ENCODE assay signal across 8 mouse cellular contexts in genomic region chr10:116950886-116951285, GRCm38 (mm10). TPM values are rescaled to one million over a fixed set of nuclear protein-coding genes. Genes with fewer than 3 reads are reported as not detected.
DNase-seq lines count a peak whose midpoint lies in the region; ATAC-seq and TF ChIP-seq lines count a peak whose summit lies in the region.

No protein-coding gene starts in this region.

- H3K4me3 ChIP-seq in heart, embryonic 15.5 days = peak overlapping the region; percentile 76
- H3K4me3 ChIP-seq in MEL (ENCODE audit: control insufficient read depth in 1 of 2, insufficient read depth in 1 of 2, low read depth in 2 of 2, low read length in 2 of 2) = peak overlapping the region; percentile 62 to 90
- H3K4me3 ChIP-seq in hindbrain, embryonic 10.5 days = peak overlapping the region; percentile 96
- peak overlapping the region; percentile 74 for H3K4me3 ChIP-seq in midbrain, embryonic 10.5 days

- 0 out of 2 replicates have a peak overlapping the region, but pooled peaks have one; percentile 11 for H3K9ac ChIP-seq in heart, embryonic 15.5 days
- peak overlapping the region; percentile 52 for H3K9ac ChIP-seq in MEL (ENCODE audit: control insufficient read depth, low read depth, low read length, poor library complexity, severe bottlenecking)

- H3K27ac ChIP-seq in heart, embryonic 15.5 days = no peak overlapping the region
- no peak overlapping the region for H3K27ac ChIP-seq in MEL (ENCODE audit: control insufficient read depth, low read depth, low read length)
- H3K27ac ChIP-seq in hindbrain, embryonic 10.5 days = peak overlapping the region; percentile 93; the same call in 1 of the 2 replicates
- peak overlapping the region; percentile 93; the same call in 1 of the 2 replicates for H3K27ac ChIP-seq in midbrain, embryonic 10.5 days (replicated peaks)

- H3K27me3 ChIP-seq in heart, embryonic 15.5 days = no peaks in the 10 kb centered on the region
- no peaks in the 10 kb centered on the region for H3K27me3 ChIP-seq in MEL (ENCODE audit: control insufficient read depth in 1 of 2, insufficient read depth in 2 of 2, low read length in 2 of 2)
- H3K27me3 ChIP-seq in hindbrain, embryonic 10.5 days (ENCODE audit: insufficient read depth, poor library complexity, severe bottlenecking) = no peaks in the 10 kb centered on the region
- no peaks in the 10 kb centered on the region for H3K27me3 ChIP-seq in midbrain, embryonic 10.5 days (ENCODE audit: low read depth, poor library complexity, severe bottlenecking)

- no peak for ATAC-seq in heart, embryonic 15.5 days (replicated peaks; ENCODE audit: insufficient number of reproducible peaks, insufficient read depth, low FRiP score, low read depth)

- DNase-seq in heart, postnatal 4 days = no peak
- DNase-seq in MEL (ENCODE audit: low read depth, low spot score) = no peak
- DNase-seq in hindbrain, embryonic 10.5 days (ENCODE audit: low spot score) = no peak
- no peak for DNase-seq in midbrain, embryonic 10.5 days (ENCODE audit: low spot score)
- DNase-seq in layer of hippocampus, adult 9-11 months = no peak
- DNase-seq in spleen, adult 18-20 months = no peak
- no peak for DNase-seq in c-Kit-positive CD71-positive TER-119-positive erythroid progenitor cells, embryonic 14.5 days (ENCODE audit: low spot score)

- H3K4me1 ChIP-seq in heart, embryonic 15.5 days (replicated peaks) = peaks cover 18% of the 10 kb centered on the region
- H3K4me1 ChIP-seq in MEL (ENCODE audit: control insufficient read depth in 1 of 2, insufficient read depth in 2 of 2, low read length in 2 of 2) = peaks cover 3% of the 10 kb centered on the region in 2 experiments; a peak in 1 of 4 replicates
- H3K4me1 ChIP-seq in hindbrain, embryonic 10.5 days (replicated peaks) = peaks cover 20% of the 10 kb centered on the region
- H3K4me1 ChIP-seq in midbrain, embryonic 10.5 days = peaks cover 25% of the 10 kb centered on the region

- H3K4me2 ChIP-seq in heart, embryonic 15.5 days = peak overlapping the region; percentile 81

- no peaks in the 10 kb centered on the region for H3K36me3 ChIP-seq in heart, embryonic 15.5 days
- peaks cover 0 to 4% of the 10 kb centered on the region in 2 experiments; a peak in 1 of 4 replicates for H3K36me3 ChIP-seq in MEL (ENCODE audit: control insufficient read depth in 1 of 2, insufficient read depth in 2 of 2, low read length in 2 of 2)
- 0 out of 2 replicates have a peak, but pooled peaks cover 7% of the 10 kb centered on the region for H3K36me3 ChIP-seq in hindbrain, embryonic 10.5 days
- H3K36me3 ChIP-seq in midbrain, embryonic 10.5 days = no peaks in the 10 kb centered on the region

- no peak for TF ChIP-seq CTCF in MEL (IDR thresholded peaks at IDR 0.05 in 2 of 3, conservative IDR thresholded peaks at IDR 0.05 in 1 of 3; ENCODE audit: control insufficient read depth in 1 of 3, insufficient read depth in 1 of 3, low read depth in 2 of 3, low read length in 3 of 3, poor library complexity in 1 of 3, severe bottlenecking in 1 of 3)

- WGBS in heart, embryonic 15.5 days = 28% methylated on average over 5 of the region's 5 CpGs
- WGBS in hindbrain, embryonic 10.5 days = 29% methylated on average over 5 of the region's 5 CpGs
- 30% methylated on average over 5 of the region's 5 CpGs for WGBS in midbrain, embryonic 10.5 days

- no peak for TF ChIP-seq EP300 in MEL (IDR thresholded peaks at IDR 0.05; ENCODE audit: low read depth in 1 of 2, low read length in 2 of 2)

- H3K9me3 ChIP-seq in heart, embryonic 15.5 days (replicated peaks) = no peaks in the 10 kb centered on the region
- no peaks in the 10 kb centered on the region for H3K9me3 ChIP-seq in MEL (replicated peaks; ENCODE audit: insufficient read depth, low read length)
- no peaks in the 10 kb centered on the region for H3K9me3 ChIP-seq in hindbrain, embryonic 10.5 days
- H3K9me3 ChIP-seq in midbrain, embryonic 10.5 days (replicated peaks) = 0 out of 2 replicates have a peak, but pooled peaks cover 5% of the 10 kb centered on the region

- TF ChIP-seq RAD21 in MEL (IDR thresholded peaks at IDR 0.05; ENCODE audit: low read depth, low read length) = no peak

- no peak for TF ChIP-seq POLR2A in MEL (IDR thresholded peaks at IDR 0.05; ENCODE audit: control insufficient read depth in 1 of 2, insufficient read depth in 1 of 2, low read depth in 1 of 2, low read length in 2 of 2, poor library complexity in 1 of 2)

- H3K79me2 ChIP-seq in MEL (ENCODE audit: control insufficient read depth, insufficient read depth, low read length, poor library complexity) = peaks cover 10% of the 10 kb centered on the region

TF ChIP-seq in MEL, 35 proteins besides CTCF, POLR2A, EP300 and RAD21:
- TF ChIP-seq SIN3A (IDR thresholded peaks at IDR 0.05; ENCODE audit: low read length) (peak; percentile 40; the same call in 1 of the 2 replicates), GABPA (IDR thresholded peaks at IDR 0.05; ENCODE audit: low read depth, low read length) (no peak), MAX (IDR thresholded peaks at IDR 0.05; ENCODE audit: low read length) (no peak)

RNA-seq across cellular contexts. Expression of gene Rab3ip, which starts 0.3 kb away (rescaled TPM):
- polyA plus RNA-seq in heart, embryonic 15.5 days (2015; fragmentation: Nextera tagmentation; extraction: Ambion mirVana) = 58.1 and 68.7 TPM in 2 replicates
- 10 to 100 TPM; 87.7 to 90.2 TPM for total RNA-seq in heart, postnatal 4 days (2021)
- total RNA-seq in MEL (2012; rRNA removed) = 15.2 and 16.8 TPM in 2 replicates
- polyA plus RNA-seq in MEL (2012; ENCODE audit: insufficient read depth in 1 of 2, insufficient read length in 2 of 2, low read depth in 1 of 2, low replicate concordance in 2 of 2, missing spikeins in 1 of 2) = 10 to 100 TPM in 1 of 2 experiments, not detected in 1; 23.2 TPM
- polyA plus RNA-seq in hindbrain, embryonic 10.5 days (2016; fragmentation: Nextera tagmentation; extraction: Ambion mirVana) = 45.0 TPM in 2 replicates
- 43.2 and 47.3 TPM in 2 replicates for polyA plus RNA-seq in midbrain, embryonic 10.5 days (2016; fragmentation: Nextera tagmentation; extraction: Ambion mirVana)

RNA-seq across cellular contexts. Expression of gene Gm10271, which starts 21.5 kb away (rescaled TPM):
- not detected in 2 replicates for polyA plus RNA-seq in heart, embryonic 15.5 days (2015; fragmentation: Nextera tagmentation; extraction: Ambion mirVana)
- not detected for total RNA-seq in heart, postnatal 4 days (2021)
- not detected in 2 replicates for total RNA-seq in MEL (2012; rRNA removed)
- not detected for polyA plus RNA-seq in MEL (2012; ENCODE audit: insufficient read depth in 1 of 2, insufficient read length in 2 of 2, low read depth in 1 of 2, low replicate concordance in 2 of 2, missing spikeins in 1 of 2)
- not detected in 2 replicates for polyA plus RNA-seq in hindbrain, embryonic 10.5 days (2016; fragmentation: Nextera tagmentation; extraction: Ambion mirVana)
- not detected in 2 replicates for polyA plus RNA-seq in midbrain, embryonic 10.5 days (2016; fragmentation: Nextera tagmentation; extraction: Ambion mirVana)

RNA-seq across cellular contexts. Expression of gene Best3, which starts 35.2 kb away (rescaled TPM):
- 0.58 and 0.67 TPM in 2 replicates for polyA plus RNA-seq in heart, embryonic 15.5 days (2015; fragmentation: Nextera tagmentation; extraction: Ambion mirVana)
- total RNA-seq in heart, postnatal 4 days (2021) = 1 to 10 TPM; 1.2 to 1.7 TPM
- not detected in 2 replicates for total RNA-seq in MEL (2012; rRNA removed)
- not detected for polyA plus RNA-seq in MEL (2012; ENCODE audit: insufficient read depth in 1 of 2, insufficient read length in 2 of 2, low read depth in 1 of 2, low replicate concordance in 2 of 2, missing spikeins in 1 of 2)
- 0.11 TPM in 1 of 2 replicates, not detected in the other for polyA plus RNA-seq in hindbrain, embryonic 10.5 days (2016; fragmentation: Nextera tagmentation; extraction: Ambion mirVana)
- polyA plus RNA-seq in midbrain, embryonic 10.5 days (2016; fragmentation: Nextera tagmentation; extraction: Ambion mirVana) = 0.12 TPM in 2 replicates

RNA-seq across cellular contexts. Expression of gene Myrfl, which starts 54.2 kb away (rescaled TPM):
- polyA plus RNA-seq in heart, embryonic 15.5 days (2015; fragmentation: Nextera tagmentation; extraction: Ambion mirVana) = 0.19 and 0.28 TPM in 2 replicates
- under 1 TPM; 0.32 to 0.41 TPM for total RNA-seq in heart, postnatal 4 days (2021)
- total RNA-seq in MEL (2012; rRNA removed) = not detected in 2 replicates
- under 1 TPM in 1 of 2 experiments, not detected in 1; 0.03 TPM for polyA plus RNA-seq in MEL (2012; ENCODE audit: insufficient read depth in 1 of 2, insufficient read length in 2 of 2, low read depth in 1 of 2, low replicate concordance in 2 of 2, missing spikeins in 1 of 2)
- polyA plus RNA-seq in hindbrain, embryonic 10.5 days (2016; fragmentation: Nextera tagmentation; extraction: Ambion mirVana) = 0.11 and 0.18 TPM in 2 replicates
- 0.06 and 0.07 TPM in 2 replicates for polyA plus RNA-seq in midbrain, embryonic 10.5 days (2016; fragmentation: Nextera tagmentation; extraction: Ambion mirVana)

Comparison
In these comparisons a context has a peak if more than half of its experiments do, and no peak if none do; other contexts are left out.
1. H3K27ac ChIP-seq: peak in hindbrain, embryonic 10.5 days (single experiment) and midbrain, embryonic 10.5 days (single experiment); none in heart, embryonic 15.5 days (single experiment) and MEL (single experiment).
2. Peak in every context shown above with its lines, with median percentiles within 50 percentile points of each other: H3K4me3 ChIP-seq.